Mouse (Mus musculus): ENCODE results near the gene Gm20388.

DNA sequence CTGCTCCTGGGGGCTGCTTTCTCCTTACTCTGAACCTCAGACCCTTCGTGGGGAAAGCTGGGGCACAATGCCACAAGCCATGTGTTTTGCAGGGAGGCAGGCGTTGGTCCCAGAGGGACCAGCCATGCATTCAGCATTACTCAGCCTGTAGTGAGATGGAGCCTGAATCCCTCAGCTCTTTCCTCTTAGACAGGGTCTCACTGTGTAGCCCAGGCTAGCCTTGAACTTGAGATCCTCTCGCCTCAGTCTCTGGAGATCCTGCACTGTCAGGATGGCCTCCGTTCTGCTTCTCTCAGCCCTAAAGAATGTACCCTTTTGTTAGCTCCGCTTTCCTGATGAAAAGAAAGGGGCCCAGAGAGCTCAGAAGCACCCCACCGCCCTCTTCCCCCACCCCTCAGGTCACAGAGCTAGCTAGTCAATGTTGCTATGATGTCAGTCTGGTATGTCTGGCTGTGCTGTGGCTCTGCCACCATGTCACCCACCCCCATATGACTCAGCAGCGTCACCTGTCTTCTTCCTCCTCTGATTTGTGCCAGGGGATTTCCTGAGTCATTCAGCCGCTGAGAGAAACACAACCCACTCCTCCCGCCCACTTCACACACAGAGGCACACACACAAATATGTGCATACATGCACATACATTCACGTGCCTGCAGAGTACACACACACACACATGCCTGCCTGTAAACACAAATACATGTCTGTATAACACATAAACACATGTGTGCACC is 314.9 kb downstream of the Gm20388 start:
- TF ChIP-seq TAL1 (IDR thresholded peaks at IDR 0.05; ENCODE audit: low read length) (no peak), GATA1 (IDR thresholded peaks at IDR 0.05; ENCODE audit: low read length) (no peak)

All from erythroblast, embryonic 14.5 days (primary cell).